Mouse (Mus musculus): Measurements from ENCODE around the gene Trim44. TPM values are rescaled to one million over a fixed set of nuclear protein-coding genes. Genes with fewer than 3 reads are reported as not detected.
A peak's percentile ranks its signal among the peaks of the same experiment; 100 is the strongest.

Gene Trim44
- polyA plus RNA-seq, 2 experiments: 4.8 to 11.3 TPM

GRCm38 (mm10) chr2:102406324-102407304 lies 1.0 kb downstream of the Trim44 start:
- Histone ChIP-seq H3K4me1 (replicated peaks; ENCODE audit: control insufficient read depth in 2 of 2, insufficient read depth in 2 of 2, low read length in 1 of 2) (no peaks in the 10 kb centered on the region; a peak in 1 of 4 replicates), H3K4me2 (ENCODE audit: low read depth) (no peak overlapping the region), H3K27me3 (ENCODE audit: control insufficient read depth, insufficient read depth, low read length) (no peaks in the 10 kb centered on the region), H3K4me3 (ENCODE audit: insufficient read depth in 1 of 2, low read depth in 2 of 2, low read length in 2 of 2) (no peak overlapping the region), H3K36me3 (replicated peaks; ENCODE audit: control insufficient read depth, insufficient read depth, low read depth) (no peaks in the 10 kb centered on the region), H3K9ac (replicated peaks) (no peak overlapping the region), H3K27ac (no peak overlapping the region), H3K9me3 (ENCODE audit: control insufficient read depth, low read length) (no peaks in the 10 kb centered on the region)
- TF ChIP-seq EP300 (IDR thresholded peaks at IDR 0.05; ENCODE audit: low read depth) (no peak), CTCF (IDR thresholded peaks at IDR 0.05; ENCODE audit: low read depth) (no peak)
- no peak for DNase-seq (ENCODE audit: low read depth in 3 of 3, low spot score in 3 of 3)
- WGBS (ENCODE audit: insufficient replicate concordance): 54% methylated on average over 4 of the region's 4 CpGs
- no peak for ATAC-seq (ENCODE audit: insufficient read depth)

GRCm38 (mm10) chr2:102403982-102404381 lies 3.6 kb downstream of the Trim44 start:
- TF ChIP-seq EP300 (IDR thresholded peaks at IDR 0.05; ENCODE audit: low read depth) (no peak), CTCF (IDR thresholded peaks at IDR 0.05; ENCODE audit: low read depth) (no peak)
- H3K27ac ChIP-seq: no peak overlapping the region
- ATAC-seq (ENCODE audit: insufficient read depth) (no peak), DNase-seq (ENCODE audit: low read depth in 3 of 3, low spot score in 3 of 3) (no peak)
- no peaks in the 10 kb centered on the region for H3K27me3 ChIP-seq (ENCODE audit: control insufficient read depth, insufficient read depth, low read length)
- H3K9me3 ChIP-seq (ENCODE audit: control insufficient read depth, low read length): no peaks in the 10 kb centered on the region
- no peak overlapping the region for H3K4me3 ChIP-seq (ENCODE audit: insufficient read depth in 1 of 2, low read depth in 2 of 2, low read length in 2 of 2)
- peaks cover 13 to 15% of the 10 kb centered on the region in 2 experiments for H3K4me1 ChIP-seq (replicated peaks; ENCODE audit: control insufficient read depth in 2 of 2, insufficient read depth in 2 of 2, low read length in 1 of 2)
- H3K36me3 ChIP-seq (replicated peaks; ENCODE audit: control insufficient read depth, insufficient read depth, low read depth): no peaks in the 10 kb centered on the region
- H3K4me2 ChIP-seq (ENCODE audit: low read depth): no peak overlapping the region
- WGBS (ENCODE audit: insufficient replicate concordance): 77% methylated on average over 5 of the region's 5 CpGs
- no peak overlapping the region for H3K9ac ChIP-seq (replicated peaks)

GRCm38 (mm10) chr2:102403306-102403705 lies 4.3 kb downstream of the Trim44 start:
- no peak overlapping the region for H3K9ac ChIP-seq (replicated peaks)
- no peak for TF ChIP-seq CTCF (IDR thresholded peaks at IDR 0.05; ENCODE audit: low read depth)
- no peak for TF ChIP-seq EP300 (IDR thresholded peaks at IDR 0.05; ENCODE audit: low read depth)
- no peak overlapping the region for H3K27ac ChIP-seq
- no peak overlapping the region for H3K4me3 ChIP-seq (ENCODE audit: insufficient read depth in 1 of 2, low read depth in 2 of 2, low read length in 2 of 2)
- ATAC-seq (ENCODE audit: insufficient read depth) (no peak), DNase-seq (ENCODE audit: low read depth in 3 of 3, low spot score in 3 of 3) (no peak)
- peaks cover 15 to 16% of the 10 kb centered on the region in 2 experiments for H3K4me1 ChIP-seq (replicated peaks; ENCODE audit: control insufficient read depth in 2 of 2, insufficient read depth in 2 of 2, low read length in 1 of 2)
- 67% methylated on average over 4 of the region's 4 CpGs for WGBS (ENCODE audit: insufficient replicate concordance)
- no peaks in the 10 kb centered on the region for H3K36me3 ChIP-seq (replicated peaks; ENCODE audit: control insufficient read depth, insufficient read depth, low read depth)
- H3K27me3 ChIP-seq (ENCODE audit: control insufficient read depth, insufficient read depth, low read length): no peaks in the 10 kb centered on the region
- H3K4me2 ChIP-seq (ENCODE audit: low read depth): no peak overlapping the region
- no peaks in the 10 kb centered on the region for H3K9me3 ChIP-seq (ENCODE audit: control insufficient read depth, low read length)

GRCm38 (mm10) chr2:102401352-102401692 lies 6.3 kb downstream of the Trim44 start:
- Histone ChIP-seq H3K27ac (no peak overlapping the region), H3K27me3 (ENCODE audit: control insufficient read depth, insufficient read depth, low read length) (no peaks in the 10 kb centered on the region), H3K4me2 (ENCODE audit: low read depth) (peak overlapping the region; percentile 71), H3K4me3 (ENCODE audit: insufficient read depth in 1 of 2, low read depth in 2 of 2, low read length in 2 of 2) (peak overlapping the region; percentile 66 to 67), H3K9ac (replicated peaks) (peak overlapping the region; percentile 66), H3K36me3 (replicated peaks; ENCODE audit: control insufficient read depth, insufficient read depth, low read depth) (no peaks in the 10 kb centered on the region), H3K4me1 (replicated peaks; ENCODE audit: control insufficient read depth in 2 of 2, insufficient read depth in 2 of 2, low read length in 1 of 2) (peaks cover 15 to 20% of the 10 kb centered on the region in 2 experiments), H3K9me3 (ENCODE audit: control insufficient read depth, low read length) (no peaks in the 10 kb centered on the region)
- DNase-seq (ENCODE audit: low read depth in 3 of 3, low spot score in 3 of 3): no peak
- WGBS (ENCODE audit: insufficient replicate concordance): 33% methylated on average over 6 of the region's 6 CpGs
- no peak for TF ChIP-seq CTCF (IDR thresholded peaks at IDR 0.05; ENCODE audit: low read depth)
- TF ChIP-seq EP300 (IDR thresholded peaks at IDR 0.05; ENCODE audit: low read depth): no peak
- ATAC-seq (ENCODE audit: insufficient read depth): no peak

GRCm38 (mm10) chr2:102400605-102401351 lies 6.8 kb downstream of the Trim44 start:
- peak overlapping the region; percentile 66 to 67 for H3K4me3 ChIP-seq (ENCODE audit: insufficient read depth in 1 of 2, low read depth in 2 of 2, low read length in 2 of 2)
- WGBS (ENCODE audit: insufficient replicate concordance): 1% methylated on average over 93 of the region's 94 CpGs
- peak overlapping the region; percentile 66 for H3K9ac ChIP-seq (replicated peaks)
- no peaks in the 10 kb centered on the region for H3K27me3 ChIP-seq (ENCODE audit: control insufficient read depth, insufficient read depth, low read length)
- 0 out of 2 replicates have a peak overlapping the region, but pooled peaks have one; percentile 24 for H3K27ac ChIP-seq
- H3K9me3 ChIP-seq (ENCODE audit: control insufficient read depth, low read length): no peaks in the 10 kb centered on the region
- H3K4me1 ChIP-seq (replicated peaks; ENCODE audit: control insufficient read depth in 2 of 2, insufficient read depth in 2 of 2, low read length in 1 of 2): peaks cover 15 to 20% of the 10 kb centered on the region in 2 experiments
- H3K4me2 ChIP-seq (ENCODE audit: low read depth): peak overlapping the region; percentile 71
- DNase-seq (ENCODE audit: low read depth in 3 of 3, low spot score in 3 of 3) (peak; percentile 61 to 73 (median 71)), ATAC-seq (ENCODE audit: insufficient read depth) (peak; percentile 92)
- H3K36me3 ChIP-seq (replicated peaks; ENCODE audit: control insufficient read depth, insufficient read depth, low read depth): no peaks in the 10 kb centered on the region
- TF ChIP-seq CTCF (IDR thresholded peaks at IDR 0.05; ENCODE audit: low read depth): peak; percentile 14; the same call in 1 of the 2 replicates
- TF ChIP-seq EP300 (IDR thresholded peaks at IDR 0.05; ENCODE audit: low read depth): 0 out of 2 replicates have a peak, but pooled peaks have one; percentile 12
